Mouse (Mus musculus) limb, embryonic 10.5 days (tissue): ENCODE measurements around the gene Serpina5. TPM values are rescaled to one million over a fixed set of nuclear protein-coding genes. Genes with fewer than 3 reads are reported as not detected.

ENCODE experiments used
- DNase-seq: peaks from one replicate; pipeline ENCODE4 v3.0.0-alpha.2; 2017; ENCODE audit warnings: low spot score
- H3K27ac ChIP-seq: fragments of 300-500 bp; sonication (generic); 2 replicates; pipeline ENCODE4 v1.5.1; 2016; ENCODE audit warnings: mild to moderate bottlenecking
- H3K27me3 ChIP-seq: fragments of 300-500 bp; sonication (generic); 2 replicates; pipeline ENCODE4 v1.6.1; 2016; ENCODE audit warnings: low read depth, mild to moderate bottlenecking; ENCODE audit not compliant: poor library complexity, severe bottlenecking
- H3K36me3 ChIP-seq: fragments of 300-500 bp; sonication (generic); 2 replicates; pipeline ENCODE4 v1.6.1; 2016; ENCODE audit warnings: mild to moderate bottlenecking, moderate library complexity
- H3K4me1 ChIP-seq: fragments of 300-500 bp; sonication (generic); 2 replicates; pipeline ENCODE4 v1.6.1; 2016
- H3K4me3 ChIP-seq: fragments of 300-500 bp; sonication (generic); 2 replicates; pipeline ENCODE4 v1.5.1; 2016; ENCODE audit warnings: mild to moderate bottlenecking, moderate library complexity
- H3K9me3 ChIP-seq: fragments of 300-500 bp; sonication (generic); replicated peaks from 2 replicates; pipeline ENCODE4 v1.6.1; 2016; ENCODE audit warnings: mild to moderate bottlenecking
- WGBS: fragments of 180-500 bp; shearing (Covaris S2); methylation state at CpG from one replicate; pipeline ENCODE4 v1.1.7; 2016; 5-methylcytosine and 5-hydroxymethylcytosine counted together
- polyA plus RNA-seq: library from polyadenylated mRNA; unstranded; fragments of >200 nt; fragmentation: Nextera tagmentation; extraction: Ambion mirVana; gene quantifications from 2 replicates; pipeline ENCODE4 v1.2.1, GENCODE M21; 2016

The Serpina5 gene
- polyA plus RNA-seq, 1 experiment from 2014 or later: not detected

- H3K4me1 ChIP-seq: no peaks in the 10 kb centered on the region
- no peak overlapping the region for H3K27ac ChIP-seq
- no peaks in the 10 kb centered on the region for H3K36me3 ChIP-seq
- DNase-seq: peak; percentile 5
- no peaks in the 10 kb centered on the region for H3K9me3 ChIP-seq
- H3K4me3 ChIP-seq: no peak overlapping the region
- no peaks in the 10 kb centered on the region for H3K27me3 ChIP-seq
- 91% methylated on average over 4 of the region's 4 CpGs for WGBS
Observed at GRCm38 (mm10) chr12:104140543-104141103, 39.7 kb downstream of the Serpina5 start.

- Histone ChIP-seq H3K4me3 (no peak overlapping the region), H3K27me3 (no peaks in the 10 kb centered on the region), H3K36me3 (no peaks in the 10 kb centered on the region), H3K4me1 (no peaks in the 10 kb centered on the region), H3K27ac (no peak overlapping the region), H3K9me3 (no peaks in the 10 kb centered on the region)
- DNase-seq: peak; percentile 11
- 82% methylated on average over 1 of the region's 1 CpGs for WGBS
Observed at GRCm38 (mm10) chr12:104141506-104141905, 40.6 kb downstream of the Serpina5 start.

GRCm38 (mm10) chr12:104142427-104142826 is 41.5 kb downstream of the Serpina5 start:
- H3K27ac ChIP-seq: no peak overlapping the region
- 35% methylated on average over 1 of the region's 1 CpGs for whole genome bisulfite sequencing
- no peak for DNase-seq

GRCm38 (mm10) chr12:104143286-104143685 is 42.4 kb downstream of the Serpina5 start:
- Histone ChIP-seq H3K4me3 (no peak overlapping the region), H3K36me3 (no peaks in the 10 kb centered on the region), H3K27ac (no peak overlapping the region), H3K4me1 (no peaks in the 10 kb centered on the region), H3K9me3 (no peaks in the 10 kb centered on the region), H3K27me3 (no peaks in the 10 kb centered on the region)
- 69% methylated on average over 1 of the region's 1 CpGs for WGBS
- DNase-seq: peak; percentile 12

More at GRCm38 (mm10) chr12:104142427-104142826, 41.5 kb downstream of the Serpina5 start:
- Histone ChIP-seq H3K9me3 (no peaks in the 10 kb centered on the region), H3K4me1 (no peaks in the 10 kb centered on the region), H3K4me3 (no peak overlapping the region), H3K27me3 (no peaks in the 10 kb centered on the region), H3K36me3 (no peaks in the 10 kb centered on the region)

- Histone ChIP-seq H3K36me3 (no peaks in the 10 kb centered on the region), H3K27ac (no peak overlapping the region), H3K9me3 (no peaks in the 10 kb centered on the region), H3K27me3 (no peaks in the 10 kb centered on the region), H3K4me1 (no peaks in the 10 kb centered on the region), H3K4me3 (no peak overlapping the region)
- peak; percentile 22 for DNase-seq
- 79% methylated on average over 2 of the region's 2 CpGs for WGBS
Observed at GRCm38 (mm10) chr12:104145571-104145970, 44.7 kb downstream of the Serpina5 start.

GRCm38 (mm10) chr12:104151989-104152388 is 51.1 kb downstream of the Serpina5 start:
- WGBS: 84% methylated on average over 2 of the region's 2 CpGs
- Histone ChIP-seq H3K27me3 (no peaks in the 10 kb centered on the region), H3K27ac (no peak overlapping the region), H3K9me3 (no peaks in the 10 kb centered on the region), H3K36me3 (no peaks in the 10 kb centered on the region), H3K4me1 (no peaks in the 10 kb centered on the region), H3K4me3 (no peak overlapping the region)
- peak; percentile 10 for DNase-seq

- Histone ChIP-seq H3K27me3 (no peaks in the 10 kb centered on the region), H3K4me1 (no peaks in the 10 kb centered on the region), H3K4me3 (no peak overlapping the region), H3K27ac (no peak overlapping the region), H3K9me3 (no peaks in the 10 kb centered on the region), H3K36me3 (no peaks in the 10 kb centered on the region)
- 82% methylated on average over 3 of the region's 3 CpGs for WGBS
- peak; percentile 8 for DNase-seq
Observed at GRCm38 (mm10) chr12:104153041-104153645, 52.2 kb downstream of the Serpina5 start.

GRCm38 (mm10) chr12:104153656-104154055 is 52.7 kb downstream of the Serpina5 start, which contains the start of gene Serpina3c:
Serpina3c (minus strand) TSS chr12:104153870.
- WGBS: 95% methylated on average over 2 of the region's 2 CpGs
- DNase-seq: peak; percentile 12

More at GRCm38 (mm10) chr12:104153656-104154055, 52.7 kb downstream of the Serpina5 start, which contains the start of gene Serpina3c:
- no peaks in the 10 kb centered on the region for H3K4me1 ChIP-seq
- no peaks in the 10 kb centered on the region for H3K9me3 ChIP-seq
- no peaks in the 10 kb centered on the region for H3K36me3 ChIP-seq
- H3K4me3 ChIP-seq: no peak within 1 kb of the TSS
- H3K27ac ChIP-seq: no peak within 1 kb of the TSS
- H3K27me3 ChIP-seq: no peaks in the 10 kb centered on the region

Other genes with a start within 250 kb of the Serpina5 start
- 0.20 TPM in 1 of 2 replicates, not detected in the other for gene Serpina1a, start 237.6 kb upstream of the Serpina5 start, polyA plus RNA-seq
- gene Serpina1c, start 196.2 kb upstream of the Serpina5 start, polyA plus RNA-seq: not detected in 2 replicates
- gene Serpina1e, start 142.1 kb upstream of the Serpina5 start, polyA plus RNA-seq: not detected in 2 replicates
- gene Serpina11, start 111.2 kb upstream of the Serpina5 start, polyA plus RNA-seq: not detected in 2 replicates
- not detected in 2 replicates for gene Serpina9, start 87.4 kb upstream of the Serpina5 start, polyA plus RNA-seq
- gene Serpina12, start 56.7 kb upstream of the Serpina5 start, polyA plus RNA-seq: not detected in 2 replicates
- not detected in 2 replicates for gene Serpina3a, start 11.6 kb downstream of the Serpina5 start, polyA plus RNA-seq
- gene Serpina3b, start 26.9 kb downstream of the Serpina5 start, polyA plus RNA-seq: not detected in 2 replicates
- gene Serpina3c, start 52.8 kb downstream of the Serpina5 start, polyA plus RNA-seq: 0.09 TPM in 1 of 2 replicates, not detected in the other
- gene Serpina3f, start 113.4 kb downstream of the Serpina5 start, polyA plus RNA-seq: not detected in 2 replicates
- gene Serpina3g, start 135.1 kb downstream of the Serpina5 start, polyA plus RNA-seq: 0.13 TPM in 1 of 2 replicates, not detected in the other
- gene Serpina3i, start 162.0 kb downstream of the Serpina5 start, polyA plus RNA-seq: 0.14 and 0.39 TPM in 2 replicates
- gene Serpina3j, start 213.4 kb downstream of the Serpina5 start, polyA plus RNA-seq: not detected in 2 replicates
- not detected in 2 replicates for gene Serpina3k, start 237.4 kb downstream of the Serpina5 start, polyA plus RNA-seq
- not detected in 2 replicates for gene Serpina3m, start 237.4 kb downstream of the Serpina5 start, polyA plus RNA-seq